Mouse (Mus musculus): ENCODE measurements at regions not wholly inside any gene's neighbourhood (a gene's known extent, or its start where the extent isn't known, plus 50 kb on each side); places are given as distances from the start of the nearest gene placed in this dataset.

- no peak for DNase-seq (ENCODE audit: low read depth in 1 of 2, low spot score in 2 of 2)
Measured at GRCm38 (mm10) chr3:148564716-148565115, 425.6 kb downstream of the Adgrl2 start.

- no peak for DNase-seq (ENCODE audit: low read depth in 1 of 2, low spot score in 2 of 2)
Measured at GRCm38 (mm10) chr3:148561211-148561610, 429.1 kb downstream of the Adgrl2 start.

- DNase-seq (ENCODE audit: low read depth in 1 of 2, low spot score in 2 of 2), result no peak
Measured at GRCm38 (mm10) chr3:148559752-148560460, 430.4 kb downstream of the Adgrl2 start.

- no peak for DNase-seq (ENCODE audit: low read depth in 1 of 2, low spot score in 2 of 2)
Measured at GRCm38 (mm10) chr3:148558592-148559157, 431.7 kb downstream of the Adgrl2 start.

DNA sequence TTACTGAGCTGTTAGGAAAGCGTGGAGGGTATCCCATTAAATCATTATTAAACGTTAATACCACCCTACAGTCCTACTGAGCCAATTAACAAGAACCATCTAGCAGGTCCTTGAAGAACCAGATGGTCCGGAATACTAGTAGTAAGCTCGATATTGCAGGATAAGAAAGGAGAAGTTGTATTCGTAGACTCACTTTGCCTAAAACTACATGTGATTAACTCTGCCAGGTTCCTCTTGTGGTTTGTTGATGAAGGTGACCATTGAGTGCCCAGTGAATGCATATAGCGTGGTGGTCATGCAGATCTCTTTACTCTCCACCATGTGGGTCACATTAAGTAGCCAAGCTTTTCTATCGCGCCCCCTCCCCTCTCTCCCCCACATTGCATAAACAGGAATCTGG, 435.0 kb downstream of the Adgrl2 start:
- no peak for DNase-seq (ENCODE audit: low read depth in 1 of 2, low spot score in 2 of 2)

GRCm38 (mm10) chr3:148550716-148551115, 439.6 kb downstream of the Adgrl2 start:
- no peak for DNase-seq (ENCODE audit: low read depth in 1 of 2, low spot score in 2 of 2)

DNA sequence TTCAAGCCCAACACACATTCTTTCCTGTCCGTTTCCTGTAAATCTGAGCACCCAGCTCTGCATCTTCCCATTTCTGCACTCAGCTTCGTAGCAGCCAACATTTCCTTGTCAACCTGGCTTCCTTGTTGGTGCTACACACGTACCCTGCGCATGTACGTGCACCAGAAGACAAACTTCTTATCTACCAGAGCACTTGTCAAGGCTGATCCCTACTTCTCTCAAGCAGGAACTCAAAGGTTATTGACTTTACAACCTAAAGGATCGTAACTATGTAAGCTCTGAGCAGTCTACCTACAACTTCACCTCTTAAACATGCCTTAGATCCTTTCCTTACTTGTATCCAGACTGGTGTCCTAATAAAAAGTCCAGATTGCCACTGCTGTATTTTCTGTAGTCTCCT, 445.4 kb downstream of the Adgrl2 start:
- no peak for DNase-seq (ENCODE audit: low read depth in 1 of 2, low spot score in 2 of 2)

- DNase-seq (ENCODE audit: low read depth in 1 of 2, low spot score in 2 of 2), result no peak
Measured at GRCm38 (mm10) chr3:148542217-148542616, 448.1 kb downstream of the Adgrl2 start.

DNA sequence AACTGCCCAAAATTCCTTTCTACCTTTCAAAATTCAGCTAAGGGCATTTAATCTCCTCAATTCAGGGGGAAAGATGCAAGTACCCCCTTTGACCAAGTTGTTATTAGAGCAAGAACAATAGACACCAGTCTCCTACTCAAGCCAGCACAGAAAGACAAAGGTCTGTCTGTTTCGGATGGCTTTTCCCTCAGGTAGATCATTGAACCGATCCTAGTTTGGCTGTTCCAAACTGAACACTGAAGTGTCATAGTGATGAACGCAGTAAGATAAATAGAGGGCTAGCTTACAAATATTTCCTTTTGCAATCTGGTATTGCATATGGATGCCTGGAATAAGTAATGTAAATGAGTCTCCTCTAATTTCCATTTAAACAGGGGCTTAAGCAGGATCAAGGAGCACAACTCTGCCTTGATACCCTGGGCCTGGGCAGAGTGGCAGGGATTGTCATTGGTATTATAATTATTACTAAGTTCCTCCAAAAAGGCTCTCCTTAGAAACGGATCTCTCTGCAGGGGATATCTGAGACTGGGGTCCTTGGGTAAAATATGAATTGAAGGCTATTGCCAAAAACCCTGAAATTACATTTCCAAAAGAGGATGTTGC, 452.6 kb downstream of the Adgrl2 start:
- no peak for DNase-seq (ENCODE audit: low read depth in 1 of 2, low spot score in 2 of 2)

DNA sequence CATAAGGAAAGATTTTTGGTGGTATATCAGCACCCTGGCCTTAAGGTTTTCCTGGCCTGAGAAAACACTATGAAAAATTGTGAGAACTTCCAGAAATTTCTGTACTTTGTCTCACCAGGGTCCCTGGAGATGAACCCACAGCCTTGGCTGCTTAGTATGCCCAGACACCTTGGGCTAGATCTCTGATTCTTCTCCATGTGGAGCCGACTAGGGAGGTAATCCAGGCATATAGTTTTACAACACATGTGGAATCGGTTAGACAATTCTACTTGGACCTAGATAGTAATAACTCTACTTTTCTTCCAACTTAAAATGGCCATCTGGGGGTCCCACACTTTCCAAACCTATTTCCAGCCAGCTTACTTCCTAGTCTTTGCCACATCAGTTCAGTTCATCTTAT, 460.5 kb downstream of the Adgrl2 start:
- DNase-seq (ENCODE audit: low read depth in 1 of 2, low spot score in 2 of 2), result no peak

- no peak for DNase-seq (ENCODE audit: low read depth in 1 of 2, low spot score in 2 of 2)
Measured at GRCm38 (mm10) chr3:148510381-148510780, 480.0 kb downstream of the Adgrl2 start.

DNA sequence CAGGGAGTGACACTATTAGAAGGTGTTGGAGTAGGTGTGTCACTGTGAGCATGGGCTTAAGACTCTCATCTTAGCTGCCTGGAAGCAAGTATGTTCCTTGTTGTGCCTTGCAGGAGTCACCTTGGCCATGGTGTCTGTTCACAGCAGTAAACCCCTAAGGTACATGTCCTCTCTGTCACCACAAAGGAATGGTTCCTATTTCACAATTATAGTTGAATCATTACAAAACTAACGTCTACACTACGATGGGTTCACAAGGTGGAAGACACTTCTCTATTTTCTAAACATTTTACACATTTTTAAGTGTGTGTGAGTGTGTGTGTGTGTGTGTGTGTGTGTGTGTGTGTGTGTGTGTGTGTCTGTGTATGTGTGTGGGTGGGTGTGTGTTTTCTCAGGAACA, 485.4 kb downstream of the Adgrl2 start:
- no peak for DNase-seq (ENCODE audit: low read depth in 1 of 2, low spot score in 2 of 2)

DNA sequence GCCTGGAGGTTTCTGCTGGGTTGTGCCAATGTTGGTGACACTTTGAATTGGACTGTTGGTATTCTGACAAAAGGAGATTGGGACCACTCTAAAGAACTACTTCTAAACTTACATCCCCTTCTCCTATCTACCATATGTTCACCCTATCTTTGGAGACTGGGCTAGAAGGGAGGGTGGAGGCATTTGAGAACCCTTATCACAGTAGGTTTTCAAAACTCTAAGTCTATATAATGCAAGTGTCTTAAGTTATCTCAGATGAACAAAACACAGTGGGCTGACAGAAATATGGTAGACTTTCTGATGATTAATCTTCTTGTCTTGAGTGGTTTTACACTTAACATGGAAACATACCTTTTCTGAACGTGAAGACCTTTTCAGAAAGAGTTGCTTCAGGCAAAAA, 486.9 kb downstream of the Adgrl2 start:
- DNase-seq (ENCODE audit: low read depth in 1 of 2, low spot score in 2 of 2), result no peak

- DNase-seq (ENCODE audit: low read depth in 1 of 2, low spot score in 2 of 2), result no peak
Measured at GRCm38 (mm10) chr3:148501801-148502200, 488.6 kb downstream of the Adgrl2 start.

DNA sequence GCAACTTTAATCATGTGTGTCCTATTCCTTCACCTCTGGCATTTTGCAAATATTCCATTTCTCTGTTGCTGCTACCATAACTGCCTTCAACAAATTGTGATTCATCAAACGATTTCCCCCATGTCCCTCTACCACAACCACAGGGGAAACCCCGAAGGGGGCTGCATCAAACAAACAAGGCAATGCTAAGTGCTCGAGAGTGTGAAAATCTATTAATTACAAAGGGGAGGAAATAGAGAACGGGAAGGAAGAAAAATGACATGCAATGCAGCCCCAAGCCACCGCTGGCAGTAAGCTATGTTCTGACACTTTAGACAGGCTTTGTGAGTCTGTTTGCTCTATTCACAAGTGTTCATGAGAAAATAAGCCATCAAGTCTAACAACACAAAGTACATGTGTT, 493.7 kb downstream of the Adgrl2 start:
- no peak for DNase-seq (ENCODE audit: low read depth in 1 of 2, low spot score in 2 of 2)

DNA sequence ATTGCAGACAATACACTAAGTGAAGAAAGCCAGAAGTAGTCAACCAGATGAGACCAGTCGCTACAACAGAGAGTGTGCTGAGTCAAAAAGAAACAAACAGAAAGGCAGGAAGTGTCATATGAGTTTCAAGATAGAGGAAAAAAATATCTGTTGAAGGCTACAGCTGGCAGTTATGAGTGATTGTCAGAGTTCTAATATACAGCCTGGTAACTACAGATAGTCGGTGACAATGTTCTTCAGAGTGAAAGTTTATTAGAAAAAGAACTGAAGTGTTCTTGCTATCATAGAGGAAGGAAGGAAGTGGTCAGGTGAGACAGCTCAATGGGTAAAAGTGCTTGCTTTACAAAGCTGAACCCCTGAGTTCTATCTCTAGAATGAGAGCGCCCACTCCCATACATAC, 499.1 kb downstream of the Adgrl2 start:
- no peak for DNase-seq (ENCODE audit: low read depth in 1 of 2, low spot score in 2 of 2)

DNA sequence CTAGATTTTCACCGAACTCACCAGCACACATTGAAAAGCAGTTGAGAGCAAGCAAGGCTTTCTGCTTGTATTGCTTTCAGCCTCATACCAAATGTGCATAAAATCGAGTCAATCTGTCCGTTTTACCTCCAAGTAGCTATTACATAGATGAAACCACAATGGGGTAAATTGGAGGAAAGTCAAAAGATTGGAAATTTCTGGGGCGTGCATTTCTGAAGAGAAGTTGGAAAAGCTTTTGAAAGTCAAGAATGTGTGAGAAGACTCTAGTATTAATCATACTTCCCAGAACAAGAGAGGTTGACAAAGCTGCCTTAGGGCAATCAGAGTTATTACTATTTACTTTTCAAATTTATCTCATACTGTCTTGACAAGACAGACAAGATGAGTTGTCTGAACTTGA, 501.2 kb downstream of the Adgrl2 start:
- DNase-seq (ENCODE audit: low read depth in 1 of 2, low spot score in 2 of 2), result no peak

DNA sequence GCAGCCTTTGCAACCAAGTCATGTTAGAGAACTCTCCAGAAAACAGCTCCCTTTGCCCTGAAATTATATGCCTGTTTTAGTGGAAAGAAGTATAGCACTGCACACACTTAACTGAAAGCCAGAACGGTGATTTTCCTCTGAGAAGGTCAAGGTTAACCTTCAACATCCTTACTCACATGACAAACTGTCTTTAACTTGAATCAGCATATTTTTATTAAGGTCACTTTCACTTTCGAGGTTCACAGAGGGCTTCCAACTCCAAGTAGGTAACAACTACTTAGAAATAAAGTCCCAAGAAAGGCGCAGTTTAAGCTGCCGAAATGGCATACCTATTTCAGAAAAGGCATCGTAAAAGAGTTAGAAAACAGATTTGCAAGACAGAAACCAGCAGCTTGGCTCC, 502.4 kb downstream of the Adgrl2 start:
- DNase-seq (ENCODE audit: low read depth in 1 of 2, low spot score in 2 of 2), result no peak

DNA sequence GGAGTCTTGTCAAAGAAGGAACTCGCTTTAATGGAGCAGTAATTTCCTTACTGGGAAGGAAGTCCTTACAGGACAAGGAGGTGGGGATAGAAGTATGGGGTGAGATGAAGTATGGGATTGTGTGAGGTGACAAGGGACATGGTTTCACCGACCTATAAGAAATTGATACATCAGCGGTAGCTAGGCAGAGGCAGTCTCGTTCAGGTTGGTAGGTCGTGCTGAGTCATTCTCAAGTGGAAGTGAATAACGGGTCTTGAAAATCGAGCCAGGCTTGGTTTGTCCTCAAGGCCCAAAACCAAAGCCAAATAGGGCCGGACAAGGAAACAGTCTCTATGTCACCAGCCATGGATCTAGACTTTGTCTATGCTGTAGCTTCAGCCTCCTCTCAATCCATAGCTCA, 514.5 kb downstream of the Adgrl2 start:
- DNase-seq (ENCODE audit: low read depth in 1 of 2, low spot score in 2 of 2), result no peak

DNA sequence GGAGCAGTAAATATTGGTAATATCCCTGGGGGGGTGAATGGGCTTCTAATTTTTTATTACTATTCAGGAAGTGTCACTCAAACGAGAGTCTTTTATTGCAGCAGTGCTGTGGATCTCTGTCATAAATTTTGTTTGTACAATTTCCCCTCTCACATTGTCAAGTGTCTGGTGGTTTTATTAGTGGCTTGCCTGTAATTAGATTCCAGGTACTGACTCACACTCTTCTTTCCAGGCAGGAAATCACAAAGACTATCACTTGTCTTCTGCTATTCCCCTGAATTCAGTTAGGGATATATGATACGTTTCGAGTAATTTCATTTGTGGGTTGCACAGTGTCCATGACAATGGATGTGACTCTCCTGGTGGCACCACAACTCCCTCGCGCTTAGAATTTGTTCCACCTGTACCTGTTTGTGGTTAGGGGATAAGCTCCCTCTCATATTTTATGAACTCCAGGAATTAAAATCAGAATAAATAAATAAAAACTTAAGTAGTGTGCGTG, 517.4 kb downstream of the Adgrl2 start:
- no peak for DNase-seq (ENCODE audit: low read depth in 1 of 2, low spot score in 2 of 2)

DNA sequence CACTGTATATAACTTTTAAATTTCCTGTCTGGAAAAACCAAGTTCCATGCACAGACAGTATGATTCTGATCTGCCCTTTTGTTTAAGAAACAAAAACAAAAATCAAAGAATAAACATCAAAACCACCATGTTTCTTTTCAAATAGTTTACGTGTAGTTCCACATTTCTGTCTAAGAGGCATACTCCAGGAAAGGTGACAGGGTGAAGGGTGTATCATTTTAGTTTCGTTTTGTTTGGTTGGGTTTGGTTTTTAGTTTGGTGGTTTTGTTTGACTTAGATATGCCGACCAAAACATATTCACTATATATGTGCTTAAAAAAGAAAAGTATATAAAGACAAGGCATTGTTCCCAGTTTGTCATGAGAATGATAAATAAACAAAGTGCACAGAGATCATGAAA, 524.9 kb downstream of the Adgrl2 start:
- no peak for DNase-seq (ENCODE audit: low read depth in 1 of 2, low spot score in 2 of 2)

DNA sequence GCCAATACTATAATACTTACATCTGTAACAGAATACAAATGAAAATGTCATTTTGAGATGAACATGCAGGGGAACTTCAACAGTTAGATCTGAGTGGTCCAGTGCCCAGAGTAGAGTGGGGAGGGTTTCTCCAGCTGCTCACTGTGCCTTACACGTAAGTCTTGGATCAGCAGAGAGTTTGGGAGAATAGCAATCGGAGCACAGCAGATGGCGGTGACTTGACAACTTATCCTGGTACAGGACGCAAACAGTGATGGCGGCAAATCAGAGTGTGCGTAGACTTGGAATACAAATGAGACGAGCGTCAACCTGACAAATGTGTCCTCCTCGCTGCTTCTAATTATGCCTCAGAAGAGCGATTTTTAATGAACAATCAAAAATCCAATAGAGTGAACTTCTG, 527.6 kb downstream of the Adgrl2 start:
- DNase-seq (ENCODE audit: low read depth in 1 of 2, low spot score in 2 of 2), result no peak

DNA sequence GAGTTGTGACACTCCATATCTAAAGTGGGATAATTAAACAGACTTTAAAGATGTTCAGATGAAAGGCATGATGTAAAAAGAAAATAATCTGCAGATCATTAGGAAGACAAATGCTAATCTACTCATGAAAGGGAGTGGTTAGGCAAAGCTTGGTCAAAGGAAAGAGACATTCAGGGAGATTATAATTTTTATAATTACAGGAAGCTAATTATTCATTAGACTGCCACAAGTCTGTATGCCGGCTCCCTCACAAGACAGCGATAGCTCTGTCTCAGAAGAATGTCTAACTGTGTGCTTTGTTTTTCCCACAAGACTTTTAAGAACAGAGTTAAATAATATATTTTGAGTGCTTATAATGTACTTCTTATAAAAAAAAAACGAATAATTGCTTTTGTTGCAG, 541.5 kb downstream of the Adgrl2 start:
- no peak for DNase-seq (ENCODE audit: low read depth in 1 of 2, low spot score in 2 of 2)
